Mouse (Mus musculus) small intestine, adult 10 weeks (tissue): ENCODE measurements around the gene Nf1. TPM values are rescaled to one million over a fixed set of nuclear protein-coding genes. Genes with fewer than 3 reads are reported as not detected.

Experiments used
- polyA plus RNA-seq: library from polyadenylated mRNA; stranded (reverse); fragments of 350-450 nt; fragmentation: Illumina TruSeq; extraction: RNeasy Lipid Tissue Mini Kit (QIAGEN cat#74804); gene quantifications from one replicate; pipeline ENCODE4 v1.2.3, GENCODE M21; 2014; ENCODE audit warnings: low replicate concordance

Gene Nf1
- polyA plus RNA-seq: 21.7 TPM

DNA sequence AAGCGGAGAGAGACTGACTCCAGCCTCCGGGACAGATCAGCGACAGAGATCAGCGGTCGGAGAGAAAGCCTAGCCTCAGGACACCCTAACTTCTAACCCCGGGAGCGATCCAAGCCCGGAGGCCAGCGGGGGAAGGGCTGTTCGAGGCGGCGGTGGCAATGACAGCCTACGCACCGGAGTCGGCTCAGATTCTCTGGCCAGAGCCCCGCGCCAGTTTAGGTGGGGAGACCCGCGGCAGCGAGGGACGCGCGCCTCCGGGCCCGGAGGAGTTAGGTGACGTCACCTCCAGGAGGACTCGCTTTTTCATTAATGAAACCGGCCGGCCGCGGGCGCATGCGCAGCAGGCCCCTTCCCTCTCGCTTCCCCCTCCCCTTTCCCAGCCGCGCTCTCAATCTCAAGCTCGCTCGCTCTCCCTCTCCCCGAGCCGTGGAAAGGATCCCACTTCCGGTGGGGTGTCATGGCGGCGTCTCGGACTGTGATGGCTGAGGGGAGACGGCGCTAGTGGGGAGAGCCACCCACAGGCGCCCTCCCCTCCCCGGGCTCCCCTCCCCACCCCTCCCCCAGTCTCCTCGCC lies at the start of gene Nf1:
Nf1 (plus strand) TSS at position 460 of the 574 bp plus-strand sequence.

DNA sequence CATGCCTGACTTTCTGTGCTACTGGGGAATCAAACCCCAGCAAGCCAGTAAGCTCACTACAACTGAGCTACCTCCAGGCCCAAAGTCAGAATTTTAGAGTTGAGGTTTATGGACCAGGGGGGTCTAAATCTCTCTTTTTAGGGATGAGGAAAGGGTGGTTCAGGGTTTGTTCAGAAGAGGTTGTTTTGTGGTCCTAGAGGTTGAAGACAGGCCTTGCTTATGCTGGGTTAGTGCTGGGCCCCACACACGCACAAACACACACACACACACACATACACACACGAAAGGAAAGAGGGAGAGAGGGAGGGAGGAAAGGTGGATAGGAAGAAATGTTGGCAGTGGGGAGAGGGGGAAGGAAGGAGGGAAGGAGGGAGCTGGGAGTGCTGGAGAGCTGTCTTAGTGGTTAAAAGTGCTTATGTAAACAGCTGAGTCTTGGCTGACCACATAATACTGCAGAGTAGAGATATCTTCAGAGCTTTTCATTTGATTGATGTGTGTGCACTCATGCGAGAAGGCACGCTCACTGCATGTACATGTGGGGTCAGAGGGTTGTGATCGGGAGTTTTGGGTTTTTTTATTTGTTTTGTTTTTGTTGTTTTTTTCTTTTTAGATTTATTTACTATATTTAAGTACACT lies 42.5 kb upstream of the Nf1 start, which contains the start of gene Gm9964:
Gm9964 (minus strand) TSS at position 51 of the 636 bp plus-strand sequence.

DNA sequence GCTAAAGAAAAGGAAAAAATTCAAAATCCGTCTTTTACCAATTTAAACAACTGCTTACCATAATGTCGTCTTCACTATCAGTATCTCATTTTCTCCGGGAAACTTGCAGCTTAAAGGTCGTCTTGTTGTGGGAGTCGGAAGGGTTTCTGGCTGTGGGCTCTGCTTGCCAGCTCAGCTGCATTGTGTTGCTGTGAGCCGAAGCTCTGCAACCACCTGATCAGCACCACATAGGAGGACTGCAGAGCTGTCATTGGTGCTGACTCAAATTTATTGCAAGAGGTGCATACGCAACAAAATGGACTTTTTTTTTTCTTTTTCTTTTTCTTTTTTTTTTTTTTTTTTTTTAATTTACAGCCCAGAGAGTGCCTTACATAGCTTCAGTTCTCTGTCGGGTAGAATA lies 164.4 kb downstream of the Nf1 start, which contains the start of gene Omg:
Omg (minus strand) TSS at position 240 of the 400 bp plus-strand sequence.

DNA sequence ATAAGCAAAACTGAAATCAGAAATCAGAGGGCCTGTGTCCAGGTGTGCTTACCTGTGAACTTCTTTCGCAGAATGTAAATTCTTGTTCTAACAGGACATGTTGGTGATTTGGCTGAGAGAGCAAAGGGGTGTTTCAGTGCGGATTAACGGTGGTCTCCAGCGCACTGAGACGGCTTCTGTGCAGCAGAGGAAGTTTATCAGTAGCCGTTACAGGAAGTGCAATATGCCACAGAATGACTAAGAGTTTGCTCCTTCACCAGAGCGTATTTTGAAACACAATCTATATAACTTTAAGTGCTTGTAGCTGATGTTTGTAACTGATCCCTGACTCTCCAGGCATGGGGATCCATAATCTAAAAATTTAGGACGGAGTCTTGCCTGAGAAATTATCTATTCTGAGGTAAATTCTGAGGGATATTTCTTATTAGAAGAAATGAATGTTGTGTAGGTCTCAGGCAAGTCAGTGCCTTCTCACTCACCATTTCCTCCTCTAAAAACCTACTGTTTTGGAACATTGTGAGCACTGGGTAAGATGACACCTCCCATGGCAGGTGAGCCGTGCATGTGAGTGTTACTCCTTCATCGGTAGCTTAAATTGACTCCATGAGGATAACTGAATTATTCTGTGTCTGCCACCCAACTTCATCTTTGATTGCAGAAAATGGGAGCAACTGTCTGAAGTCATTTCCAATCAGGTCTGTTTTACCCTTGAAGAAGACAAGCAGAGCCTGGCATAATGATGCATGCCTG lies 184.2 kb downstream of the Nf1 start, which contains the start of gene Evi2b:
Evi2b (minus strand) TSS at position 203 of the 750 bp plus-strand sequence.

DNA sequence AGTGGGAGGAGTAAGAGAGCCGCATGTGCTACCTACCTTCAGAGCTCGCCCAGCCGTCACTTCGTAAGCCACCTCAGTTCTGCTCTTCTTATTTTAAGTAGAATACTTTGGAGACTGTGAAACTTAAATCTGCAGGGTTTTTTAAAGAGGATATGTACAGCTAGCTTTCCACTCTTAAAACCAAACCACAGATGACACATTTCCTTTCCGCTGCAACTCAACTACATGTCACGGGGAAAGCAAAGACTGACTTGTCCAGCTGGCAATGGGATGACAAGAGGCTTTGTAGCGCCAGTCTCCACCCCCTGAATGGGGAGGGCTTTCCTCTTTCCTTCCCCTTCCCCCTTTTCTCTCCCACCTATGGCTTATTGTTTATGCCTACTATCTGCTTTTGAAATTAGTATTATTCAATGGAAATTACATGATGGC lies 190.9 kb downstream of the Nf1 start, which contains the start of the genes Evi2 and Evi2a:
Evi2 (minus strand) TSS at position 257 of the 429 bp plus-strand sequence.
Evi2a (minus strand) TSS at position 277 of the 429 bp plus-strand sequence.

DNA sequence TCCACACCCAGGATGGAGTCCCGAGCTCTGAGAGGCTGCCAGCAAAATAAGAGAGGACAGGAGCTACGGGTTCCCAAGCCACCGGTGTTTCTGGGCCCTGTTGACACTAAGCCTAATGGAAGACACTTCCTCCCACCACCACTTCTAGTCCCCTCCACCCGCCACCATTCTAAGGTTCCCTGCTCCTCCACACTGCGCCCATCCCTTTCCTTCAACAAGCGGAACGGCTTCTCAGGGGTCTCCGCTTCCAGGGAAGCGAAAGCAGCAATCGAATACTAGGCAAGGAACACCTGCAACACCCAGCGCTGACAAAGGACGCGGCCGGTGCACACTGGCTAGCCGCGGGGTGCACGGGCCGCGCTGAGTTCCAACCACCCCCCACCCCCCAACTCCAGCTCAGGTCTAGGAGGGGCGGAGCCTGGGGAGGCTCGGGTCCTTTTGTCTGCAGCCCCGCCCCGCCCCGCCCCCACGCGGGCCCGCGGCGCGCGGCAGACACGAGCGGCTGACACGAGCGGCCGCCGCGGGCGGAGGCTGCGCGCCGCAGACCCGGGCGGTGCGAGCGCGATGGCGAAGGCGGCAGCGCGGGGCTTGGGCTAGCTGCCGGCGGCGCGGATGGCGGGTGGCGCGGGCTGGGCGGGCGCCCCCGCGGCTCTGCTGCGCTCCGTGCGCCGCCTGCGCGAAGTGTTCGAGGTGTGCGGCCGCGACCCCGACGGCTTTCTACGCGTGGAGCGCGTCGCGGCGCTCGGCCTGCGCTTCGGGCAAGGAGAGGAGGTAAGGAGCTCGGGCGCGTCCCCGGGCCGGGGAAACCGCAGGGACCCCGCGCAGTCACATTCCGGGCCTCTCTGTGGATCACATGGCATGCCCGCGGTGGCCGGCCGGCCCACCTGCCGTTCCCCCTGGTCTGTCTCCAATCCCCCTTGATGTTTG lies 251.4 kb downstream of the Nf1 start, which contains the start of gene Rab11fip4:
Rab11fip4 (plus strand) TSS at position 549 of the 927 bp plus-strand sequence.

Other genes with a start within 250 kb of the Nf1 start
- 3.0 TPM for gene Ksr1, start 193.3 kb upstream of the Nf1 start, polyA plus RNA-seq
- 224 TPM for gene Wsb1, start 85.0 kb upstream of the Nf1 start, polyA plus RNA-seq
- gene Gm9964, start 42.8 kb upstream of the Nf1 start, polyA plus RNA-seq: not detected
- 0.74 TPM for gene Omg, start 164.4 kb downstream of the Nf1 start, polyA plus RNA-seq
- gene Evi2b, start 184.1 kb downstream of the Nf1 start, polyA plus RNA-seq: 32.0 TPM
- gene Evi2, start 190.9 kb downstream of the Nf1 start, polyA plus RNA-seq: 2.1 TPM
- gene Evi2a, start 190.9 kb downstream of the Nf1 start, polyA plus RNA-seq: 18.7 TPM